10 mouse cellular contexts compared by ENCODE assay signal in genomic region chr5:113504654-113505053, GRCm38 (mm10). TPM values are rescaled to one million over a fixed set of nuclear protein-coding genes. Genes with fewer than 3 reads are reported as not detected.
A peak's percentile ranks its signal among the peaks of the same experiment; 100 is the strongest.
DNase-seq lines count a peak whose midpoint lies in the region; ATAC-seq and TF ChIP-seq lines count a peak whose summit lies in the region.
"Had no signal": no experiment of that assay in that cellular context is flagged by ENCODE, and none has a peak within 500 bp of the region (broad histone marks: within the 10 kb centered on the region; RNA-seq: fewer than 3 reads in every experiment).

No protein-coding gene starts in this region.

- H3K9me3 ChIP-seq in kidney, embryonic 16.5 days (ENCODE audit: low read length) = no peaks in the 10 kb centered on the region
- no peaks in the 10 kb centered on the region for H3K9me3 ChIP-seq in limb, embryonic 11.5 days (ENCODE audit: control insufficient read depth, low read length)

- whole genome bisulfite sequencing in kidney, embryonic 16.5 days = 18% methylated on average over 4 of the region's 4 CpGs
- 10% methylated on average over 4 of the region's 4 CpGs for WGBS in limb, embryonic 11.5 days
- 36% methylated on average over 4 of the region's 4 CpGs for WGBS in thymus, adult 2 months

- no peak for DNase-seq in kidney, postnatal 25 days
- DNase-seq in fibroblast of lung, adult 2 months (ENCODE audit: low read depth) = peak; percentile 27
- DNase-seq in limb, embryonic 11.5 days (ENCODE audit: low spot score) = no peak
- DNase-seq in urinary bladder, postnatal 10 days (ENCODE audit: low spot score) = no peak
- no peak for DNase-seq in thymus, adult 18-20 months
- DNase-seq in thymus, adult 2 months = no peak
- DNase-seq: adrenal gland, adult 8-10 months; heart, postnatal 4 days had no signal

- H3K4me1 ChIP-seq in kidney, embryonic 16.5 days (ENCODE audit: insufficient read depth, low read length) = peaks cover 9% of the 10 kb centered on the region; the same call in 1 of the 2 replicates
- H3K4me1 ChIP-seq in limb, embryonic 11.5 days (ENCODE audit: control insufficient read depth, insufficient read depth, low read length) = peaks cover 21% of the 10 kb centered on the region
- H3K4me1 ChIP-seq in thymus, adult 2 months (replicated peaks; ENCODE audit: control insufficient read depth, insufficient read depth, low read length) = 0 out of 2 replicates have a peak, but pooled peaks cover 2% of the 10 kb centered on the region

- no peaks in the 10 kb centered on the region for H3K36me3 ChIP-seq in kidney, embryonic 16.5 days (ENCODE audit: insufficient read depth, low read length)
- no peaks in the 10 kb centered on the region for H3K36me3 ChIP-seq in limb, embryonic 11.5 days (ENCODE audit: control insufficient read depth, insufficient read depth, low read length)
- no peaks in the 10 kb centered on the region for H3K36me3 ChIP-seq in thymus, adult 2 months (ENCODE audit: control insufficient read depth, insufficient read depth, low read length)

- H3K4me2 ChIP-seq in kidney, embryonic 16.5 days (replicated peaks; ENCODE audit: low read depth, low read length) = no peak overlapping the region
- no peak overlapping the region for H3K4me2 ChIP-seq in limb, embryonic 11.5 days (ENCODE audit: low read depth, severe bottlenecking)

- no peak for TF ChIP-seq CTCF in thymus, adult 2 months (IDR thresholded peaks at IDR 0.05; ENCODE audit: borderline replicate concordance, control insufficient read depth, extremely low read depth, insufficient read depth, low read length, poor library complexity)

- H3K27me3 ChIP-seq in kidney, embryonic 16.5 days (ENCODE audit: insufficient read depth, low read length) = 0 out of 2 replicates have a peak, but pooled peaks cover 3% of the 10 kb centered on the region
- no peaks in the 10 kb centered on the region for H3K27me3 ChIP-seq in limb, embryonic 11.5 days (ENCODE audit: control insufficient read depth, insufficient read depth, low read length)
- H3K27me3 ChIP-seq in thymus, adult 2 months (ENCODE audit: control insufficient read depth, insufficient read depth, low read length) = no peaks in the 10 kb centered on the region

- no peak overlapping the region for H3K9ac ChIP-seq in kidney, embryonic 16.5 days (replicated peaks; ENCODE audit: low read length)
- H3K9ac ChIP-seq in limb, embryonic 11.5 days (ENCODE audit: low read length) = no peak overlapping the region

- no peak overlapping the region for H3K27ac ChIP-seq in kidney, embryonic 16.5 days (ENCODE audit: low read length)
- H3K27ac ChIP-seq in limb, embryonic 11.5 days (replicated peaks; ENCODE audit: low read depth, low read length) = 0 out of 2 replicates have a peak overlapping the region, but pooled peaks have one; percentile 21
- H3K27ac ChIP-seq in thymus, adult 2 months (ENCODE audit: control insufficient read depth, insufficient read depth, low read length) = no peak overlapping the region

- no peak for TF ChIP-seq POLR2A in thymus, adult 2 months (IDR thresholded peaks at IDR 0.05; ENCODE audit: control insufficient read depth, extremely low read depth, insufficient read depth, low read length, poor library complexity)

- 0 out of 2 replicates have a peak, but pooled peaks have one; percentile 31 for ATAC-seq in kidney, embryonic 16.5 days (ENCODE audit: low FRiP score, low TSS enrichment)
- no peak for ATAC-seq in limb, embryonic 11.5 days (ENCODE audit: insufficient number of reproducible peaks, low FRiP score, low TSS enrichment, low read depth)
- no peak for ATAC-seq in megakaryocyte, adult 5-6 weeks (ENCODE audit: poor library complexity, severe bottlenecking)

- H3K4me3 ChIP-seq in kidney, embryonic 16.5 days (ENCODE audit: low read length) = no peak overlapping the region
- H3K4me3 ChIP-seq in limb, embryonic 11.5 days (ENCODE audit: low read depth, low read length) = no peak overlapping the region
- no peak overlapping the region for H3K4me3 ChIP-seq in thymus, adult 2 months (ENCODE audit: control insufficient read depth, insufficient read depth, low read length)

RNA-seq across cellular contexts. Expression of gene Wscd2, which starts 14.5 kb away (rescaled TPM):
- polyA plus RNA-seq in kidney, embryonic 16.5 days (2015; fragmentation: Nextera tagmentation; extraction: Ambion mirVana) = 3.0 and 3.2 TPM in 2 replicates
- polyA plus RNA-seq in limb, embryonic 11.5 days (2014; fragmentation: Nextera tagmentation; extraction: Ambion mirVana) = 2.0 and 2.9 TPM in 2 replicates
- polyA plus RNA-seq in thymus, adult 2 months (2012; rRNA removed) = 1.2 and 1.6 TPM in 2 replicates
- 0.16 TPM in 1 of 2 replicates, not detected in the other for total RNA-seq in megakaryocyte, adult 5-6 weeks (2015)
- total RNA-seq in megakaryocyte, adult 5-6 weeks (2017) = 0.18 TPM in 1 of 2 replicates, not detected in the other
